Mouse (Mus musculus) Muller cell, postnatal 12 days (primary cell): ENCODE data around the gene Usp19.

Experiments
- DNase-seq: peaks from one replicate; pipeline ENCODE4 v3.0.0-alpha.2; 2015; ENCODE audit errors: inconsistent ontology term

Usp19 gene

GRCm38 (mm10) chr9:108466219-108466618 is 24.2 kb upstream of the Usp19 start:
- DNase-seq: no peak

DNA sequence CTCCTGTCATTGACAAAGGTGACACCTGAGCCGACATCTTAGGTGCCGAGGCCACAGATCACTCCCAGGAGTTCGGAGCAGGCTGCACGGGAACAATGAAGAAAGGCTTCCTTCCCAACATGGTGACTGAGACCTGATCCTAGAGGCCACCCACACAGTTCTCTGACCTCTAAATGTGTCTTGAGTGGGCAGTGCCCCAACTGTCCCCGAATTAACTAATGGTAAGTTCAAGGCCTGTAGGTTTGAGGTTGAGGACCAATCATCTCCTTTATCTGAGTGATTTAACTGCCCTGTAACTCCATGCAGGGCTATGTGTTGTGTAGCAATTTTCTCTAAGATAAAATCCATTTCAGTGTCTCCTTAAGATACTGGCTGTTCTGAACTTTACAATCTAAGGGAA is 21.0 kb upstream of the Usp19 start:
- DNase-seq: no peak

GRCm38 (mm10) chr9:108469845-108470244 is 20.6 kb upstream of the Usp19 start:
- no peak for DNase-seq

GRCm38 (mm10) chr9:108474528-108474927 is 15.9 kb upstream of the Usp19 start:
- DNase-seq: no peak

GRCm38 (mm10) chr9:108478638-108479156 is 11.7 kb upstream of the Usp19 start:
- peak; percentile 89 for DNase-seq

- no peak for DNase-seq
Measured at GRCm38 (mm10) chr9:108479241-108479640, 11.2 kb upstream of the Usp19 start.

DNA sequence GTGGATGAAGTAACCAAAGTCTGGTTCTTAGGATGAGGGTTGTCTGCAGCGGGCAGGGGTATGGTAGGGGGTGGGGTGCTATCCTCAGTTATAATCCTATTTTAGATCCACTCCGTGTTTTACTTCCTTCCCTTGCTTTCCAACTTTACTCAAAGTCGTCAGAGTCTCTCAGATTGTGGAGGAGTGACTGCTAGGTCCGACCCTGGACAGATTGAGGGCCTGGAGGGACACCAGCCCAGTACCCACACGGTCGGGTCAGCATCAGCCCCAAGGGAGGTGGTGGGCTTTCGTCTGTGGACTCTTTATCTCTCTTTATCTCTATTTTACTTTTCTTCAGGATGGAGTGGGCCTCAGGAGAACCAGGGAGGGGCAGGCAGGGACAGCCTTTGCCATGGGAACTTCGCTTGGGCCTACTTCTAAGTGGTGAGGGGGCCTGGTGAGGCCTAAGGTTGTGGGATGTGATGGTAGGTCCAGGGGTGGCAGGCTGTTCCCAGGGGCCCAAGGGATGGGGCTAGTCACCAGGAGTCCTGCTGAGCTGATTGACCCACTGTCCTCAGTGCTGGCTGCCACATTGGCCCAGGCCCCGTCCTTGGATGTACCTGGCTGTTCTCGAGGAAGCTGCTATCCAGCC is 10.6 kb upstream of the Usp19 start, which contains the start of gene Lamb2:
Gene Lamb2, plus strand, starts transcription at position 16 of the 631 bp plus-strand sequence.
- DNase-seq: no peak

DNA sequence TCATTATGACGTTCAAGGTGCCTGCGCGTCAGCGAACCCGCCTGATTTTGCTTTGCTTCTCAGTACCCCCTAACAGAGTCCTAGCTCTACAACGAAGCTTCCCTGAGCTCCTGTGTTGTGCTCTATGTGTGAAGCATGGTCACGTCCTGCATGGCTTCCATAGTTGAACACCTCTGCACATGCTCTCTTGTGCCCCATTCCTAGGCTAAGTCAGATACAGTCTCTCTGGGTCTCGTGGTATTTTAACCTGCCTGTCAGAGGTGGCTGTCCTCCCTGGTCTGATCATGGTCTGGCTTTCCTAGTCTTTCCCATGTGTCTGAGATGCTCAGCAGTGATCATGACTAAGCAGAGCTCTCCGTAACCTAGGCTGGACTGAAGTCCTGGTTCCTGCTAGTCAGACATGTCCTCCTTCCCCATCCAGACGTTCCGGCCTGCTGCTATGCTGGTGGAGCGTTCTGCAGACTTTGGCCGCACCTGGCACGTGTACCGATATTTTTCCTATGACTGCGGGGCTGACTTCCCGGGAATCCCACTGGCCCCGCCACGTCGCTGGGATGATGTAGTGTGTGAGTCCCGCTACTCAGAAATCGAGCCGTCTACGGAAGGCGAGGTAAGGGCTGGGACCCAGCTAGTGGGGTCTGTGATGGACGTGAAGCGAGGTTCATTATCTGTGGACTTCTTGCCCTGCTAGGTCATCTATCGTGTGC is 9.4 kb upstream of the Usp19 start:
- DNase-seq: no peak

DNA sequence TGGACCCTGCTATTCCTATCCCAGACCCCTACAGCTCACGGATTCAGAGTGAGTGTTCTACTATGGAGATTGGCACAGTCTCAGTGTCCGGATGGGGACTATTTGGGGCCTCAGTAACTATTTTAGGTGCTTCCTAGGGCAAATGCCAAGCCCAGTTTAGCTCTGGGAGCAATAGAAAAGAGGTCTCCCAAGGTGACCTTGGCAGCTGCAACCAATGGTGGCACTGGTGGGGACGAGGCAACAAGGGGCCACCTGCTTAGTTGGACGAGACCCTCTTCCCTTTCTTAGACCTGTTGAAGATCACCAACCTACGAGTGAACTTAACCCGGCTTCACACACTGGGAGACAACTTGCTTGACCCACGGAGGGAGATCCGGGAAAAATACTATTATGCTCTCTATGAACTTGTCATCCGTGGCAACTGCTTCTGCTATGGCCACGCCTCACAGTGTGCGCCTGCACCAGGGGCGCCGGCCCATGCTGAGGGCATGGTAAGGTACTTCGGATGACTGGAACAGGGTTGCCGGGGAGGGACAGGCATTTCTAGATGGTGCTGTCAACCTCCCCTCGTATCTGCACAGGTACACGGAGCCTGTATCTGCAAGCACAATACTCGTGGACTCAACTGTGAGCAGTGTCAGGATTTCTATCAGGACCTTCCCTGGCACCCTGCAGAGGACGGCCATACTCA is 8.7 kb upstream of the Usp19 start:
- no peak for DNase-seq

GRCm38 (mm10) chr9:108483051-108483790 is 7.2 kb upstream of the Usp19 start:
- no peak for DNase-seq

DNA sequence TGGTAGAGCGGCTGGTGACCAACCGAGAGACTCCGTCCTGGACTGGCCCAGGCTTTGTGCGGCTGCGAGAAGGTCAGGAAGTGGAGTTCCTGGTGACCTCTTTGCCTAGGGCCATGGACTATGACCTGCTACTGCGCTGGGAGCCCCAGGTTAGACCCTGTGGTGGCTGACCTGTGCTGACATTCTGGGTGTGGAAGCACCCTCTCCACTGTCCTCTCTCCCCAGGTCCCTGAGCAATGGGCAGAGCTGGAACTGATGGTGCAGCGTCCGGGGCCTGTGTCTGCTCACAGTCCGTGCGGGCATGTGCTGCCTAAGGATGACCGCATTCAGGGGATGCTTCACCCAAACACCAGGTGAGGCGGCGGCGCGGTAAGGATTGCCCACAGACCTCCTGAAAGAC is 6.4 kb upstream of the Usp19 start:
- DNase-seq: no peak

GRCm38 (mm10) chr9:108485301-108485875 is 5.0 kb upstream of the Usp19 start:
- no peak for DNase-seq

GRCm38 (mm10) chr9:108486973-108487530 is 3.4 kb upstream of the Usp19 start:
- no peak for DNase-seq

GRCm38 (mm10) chr9:108488403-108488802 is 2.0 kb upstream of the Usp19 start:
- no peak for DNase-seq

- no peak for DNase-seq
Measured at GRCm38 (mm10) chr9:108489215-108489614, 1.2 kb upstream of the Usp19 start.

- DNase-seq: no peak
Measured at GRCm38 (mm10) chr9:108489702-108490558, 472 bp upstream of the Usp19 start.

DNA sequence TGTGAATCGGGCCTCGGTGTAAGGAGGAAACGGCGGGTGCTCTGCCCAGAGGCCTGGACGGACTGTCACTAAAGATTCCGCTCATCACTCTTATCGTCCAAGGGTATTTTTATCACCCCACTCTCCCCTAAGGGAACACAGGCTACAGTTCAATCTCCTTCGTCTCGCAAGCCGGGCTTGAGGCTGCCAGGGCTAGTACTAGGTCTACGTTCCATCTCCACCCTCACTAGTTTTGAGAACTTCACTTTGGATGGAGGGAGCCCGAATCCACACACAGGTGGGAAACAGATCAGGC is 831 bp downstream of the Usp19 start:
- no peak for DNase-seq

- peak; percentile 85 for DNase-seq
Measured at GRCm38 (mm10) chr9:108492043-108492750, 1.8 kb downstream of the Usp19 start.

- DNase-seq: no peak
Measured at GRCm38 (mm10) chr9:108493246-108493645, 2.8 kb downstream of the Usp19 start.
